Mouse (Mus musculus) lung, adult 2 months (tissue): ENCODE results near the gene Vps11. TPM values are rescaled to one million over a fixed set of nuclear protein-coding genes. Genes with fewer than 3 reads are reported as not detected.
"Not testable (repeated sequence)": the region's sequence is repeated elsewhere in the genome, so short reads cannot be mapped to it uniquely, and the experiment has no call there.

ENCODE experiments used
- DNase-seq: peaks from one replicate; pipeline ENCODE4 v3.0.0; 2022
- H3K4me1 ChIP-seq: fragments of 200-500 bp; 2 replicates; pipeline ENCODE4 v1.6.1; 2011; ENCODE audit warnings: low read length; ENCODE audit not compliant: control insufficient read depth, insufficient read depth
- H3K4me3 ChIP-seq: fragments of 200-500 bp; replicated peaks from 2 replicates; pipeline ENCODE3; 2011; ENCODE audit warnings: low read depth, mild to moderate bottlenecking, control low read depth, low read length; ENCODE audit errors: extremely low read depth
- CTCF ChIP-seq: fragments of 200-500 bp; IDR thresholded peaks from 2 replicates; pipeline ENCODE4 v1.5.1; 2011; ENCODE audit warnings: mild to moderate bottlenecking, low read length, control low read depth; ENCODE audit not compliant: insufficient read depth
- POLR2A ChIP-seq: fragments of 200-500 bp; IDR thresholded peaks from 2 replicates; pipeline ENCODE4 v1.6.1; 2011; ENCODE audit warnings: low read depth, mild to moderate bottlenecking, control low read depth, low read length, borderline replicate concordance; ENCODE audit errors: extremely low read depth
- WGBS: fragments of 180-500 bp; shearing (Covaris S2); methylation state at CpG from one replicate; pipeline ENCODE4 v1.1.7; 2018; 5-methylcytosine and 5-hydroxymethylcytosine counted together
- polyA plus RNA-seq: library from polyadenylated mRNA; depleted of rRNA; stranded (reverse); fragments of >200 nt; gene quantifications from 2 replicates; pipeline ENCODE4 v1.2.3, GENCODE M21; 2012; rRNA removed

The Vps11 gene
- polyA plus RNA-seq, 1 experiment, result 30.2 TPM

GRCm38 (mm10) chr9:44310750-44311135, 50.7 kb downstream of the Vps11 start:
- TF ChIP-seq CTCF, result no peak
- TF ChIP-seq POLR2A, result no peak
- DNase-seq, result no peak
- peak overlapping the region; percentile 50 for H3K4me3 ChIP-seq
- H3K4me1 ChIP-seq, result no peaks in the 10 kb centered on the region
- 49% methylated on average over 10 of the region's 10 CpGs for WGBS

GRCm38 (mm10) chr9:44309756-44310155, 51.7 kb downstream of the Vps11 start:
- 72% methylated on average over 3 of the region's 3 CpGs for WGBS
- TF ChIP-seq CTCF (no peak), POLR2A (no peak)
- H3K4me3 ChIP-seq, result no peak overlapping the region
- no peaks in the 10 kb centered on the region for H3K4me1 ChIP-seq
- DNase-seq, result no peak

- TF ChIP-seq CTCF (no peak), POLR2A (no peak)
- no peak for DNase-seq
- 78% methylated on average over 2 of the region's 2 CpGs for WGBS
- Histone ChIP-seq H3K4me1 (no peaks in the 10 kb centered on the region; the same call in 1 of the 2 replicates), H3K4me3 (no peak overlapping the region)
Measured at GRCm38 (mm10) chr9:44307248-44307647, 54.2 kb downstream of the Vps11 start.

- WGBS, result 90% methylated on average over 6 of the region's 6 CpGs
Measured at GRCm38 (mm10) chr9:44306532-44306931, 54.9 kb downstream of the Vps11 start.

GRCm38 (mm10) chr9:44305466-44306079, 55.9 kb downstream of the Vps11 start, which contains the start of gene Hinfp:
TSS of gene Hinfp (minus strand) at chr9:44305671.
- under 1% methylated on average over 54 of the region's 54 CpGs for WGBS
- Histone ChIP-seq H3K4me1 (no peaks in the 10 kb centered on the region; the same call in 1 of the 2 replicates), H3K4me3 (peak within 1 kb of the TSS; percentile 90)
- DNase-seq, result peak; percentile 97
- TF ChIP-seq POLR2A, result peak; percentile 88; the same call in 1 of the 2 replicates
- TF ChIP-seq CTCF, result no peak

More at GRCm38 (mm10) chr9:44306532-44306931, 54.9 kb downstream of the Vps11 start:
- Histone ChIP-seq H3K4me3 (no peak overlapping the region), H3K4me1 (no peaks in the 10 kb centered on the region; the same call in 1 of the 2 replicates)
- TF ChIP-seq POLR2A (no peak), CTCF (no peak)
- DNase-seq, result no peak

- not testable (repeated sequence) for DNase-seq, H3K4me1 ChIP-seq, H3K4me3 ChIP-seq
- WGBS, result 95% methylated on average over 3 of the region's 3 CpGs
Measured at GRCm38 (mm10) chr9:44300001-44300400, 61.5 kb downstream of the Vps11 start.

Other genes starting within 250 kb of the Vps11 start
- gene Gm49380, start 248.2 kb downstream of the Vps11 start, polyA plus RNA-seq, result 0.27 TPM in 1 of 2 replicates, not detected in the other
- 24.6 and 25.0 TPM in 2 replicates for gene Rnf26, start 248.2 kb downstream of the Vps11 start, polyA plus RNA-seq
- gene Mcam, start 227.2 kb downstream of the Vps11 start, polyA plus RNA-seq, result 170 and 209 TPM in 2 replicates
- 9.0 and 14.2 TPM in 2 replicates for gene Cbl, start 127.6 kb downstream of the Vps11 start, polyA plus RNA-seq
- gene Ccdc153, start 121.0 kb downstream of the Vps11 start, polyA plus RNA-seq, result 13.8 and 26.9 TPM in 2 replicates
- 0.11 and 0.12 TPM in 2 replicates for gene Pdzd3, start 110.2 kb downstream of the Vps11 start, polyA plus RNA-seq
- 15.0 and 15.8 TPM in 2 replicates for gene Nlrx1, start 93.1 kb downstream of the Vps11 start, polyA plus RNA-seq
- gene Abcg4, start 73.1 kb downstream of the Vps11 start, polyA plus RNA-seq, result 1.7 and 1.9 TPM in 2 replicates
- gene Hinfp, start 56.0 kb downstream of the Vps11 start, polyA plus RNA-seq, result 16.9 and 21.3 TPM in 2 replicates
- gene C2cd2l, start 41.4 kb downstream of the Vps11 start, polyA plus RNA-seq, result 77.9 and 88.0 TPM in 2 replicates
- 50.0 and 58.7 TPM in 2 replicates for gene Dpagt1, start 35.7 kb downstream of the Vps11 start, polyA plus RNA-seq
- gene H2afx, start 27.0 kb downstream of the Vps11 start, polyA plus RNA-seq, result 41.3 and 50.1 TPM in 2 replicates
- 21.8 and 27.7 TPM in 2 replicates for gene Hmbs, start 17.4 kb downstream of the Vps11 start, polyA plus RNA-seq
- gene Hyou1, start 17.8 kb upstream of the Vps11 start, polyA plus RNA-seq, result 43.2 and 49.6 TPM in 2 replicates
- gene Slc37a4, start 35.2 kb upstream of the Vps11 start, polyA plus RNA-seq, result 20.7 and 29.8 TPM in 2 replicates
- gene Rps25, start 45.5 kb upstream of the Vps11 start, polyA plus RNA-seq, result 117 and 226 TPM in 2 replicates
- 42.2 and 43.8 TPM in 2 replicates for gene Trappc4, start 45.9 kb upstream of the Vps11 start, polyA plus RNA-seq
- 16.4 and 23.0 TPM in 2 replicates for gene Ccdc84, start 56.9 kb upstream of the Vps11 start, polyA plus RNA-seq
- gene Foxr1, start 79.5 kb upstream of the Vps11 start, polyA plus RNA-seq, result 0.16 TPM in 1 of 2 replicates, not detected in the other
- gene Upk2, start 93.3 kb upstream of the Vps11 start, polyA plus RNA-seq, result 4.0 and 4.4 TPM in 2 replicates
- 69.0 and 70.7 TPM in 2 replicates for gene Bcl9l, start 121.2 kb upstream of the Vps11 start, polyA plus RNA-seq
- gene Cxcr5, start 200.2 kb upstream of the Vps11 start, polyA plus RNA-seq, result 6.0 TPM in 2 replicates
- 17.4 and 24.2 TPM in 2 replicates for gene Ddx6, start 243.2 kb upstream of the Vps11 start, polyA plus RNA-seq